Mouse (Mus musculus) limb, embryonic 11.5 days (tissue): ENCODE measurements around the gene Rad54l2. TPM values are rescaled to one million over a fixed set of nuclear protein-coding genes. Genes with fewer than 3 reads are reported as not detected.

Experiments
- ATAC-seq: fragments of 200-750 bp; cut with Nextera tagmentation; 2 replicates; pipeline ENCODE4 v1.8.0; 2017; ENCODE audit warnings: low read depth; ENCODE audit not compliant: insufficient number of reproducible peaks, low FRiP score, low TSS enrichment
- DNase-seq: peaks from one replicate; pipeline ENCODE4 v3.0.0-alpha.2; 2015; ENCODE audit warnings: low spot score
- H3K27ac ChIP-seq: fragments of 300-500 bp; sonication (generic); replicated peaks from 2 replicates; pipeline ENCODE4 v1.5.1; 2014; ENCODE audit warnings: low read depth, mild to moderate bottlenecking, low read length
- H3K27me3 ChIP-seq: fragments of 300-500 bp; sonication (generic); 2 replicates; pipeline ENCODE4 v1.6.1; 2014; ENCODE audit warnings: mild to moderate bottlenecking, low read length, mixed read lengths; ENCODE audit not compliant: control insufficient read depth, insufficient read depth
- H3K36me3 ChIP-seq: fragments of 300-500 bp; sonication (generic); 2 replicates; pipeline ENCODE4 v1.6.1; 2014; ENCODE audit warnings: mild to moderate bottlenecking, low read length, moderate library complexity, mixed read lengths; ENCODE audit not compliant: control insufficient read depth, insufficient read depth
- H3K4me1 ChIP-seq: fragments of 300-500 bp; sonication (generic); 2 replicates; pipeline ENCODE4 v1.6.1; 2014; ENCODE audit warnings: low read length, mixed read lengths; ENCODE audit not compliant: control insufficient read depth, insufficient read depth
- H3K4me2 ChIP-seq: fragments of 300-500 bp; sonication (generic); 2 replicates; pipeline ENCODE4 v1.6.1; 2014; ENCODE audit warnings: low read depth, mild to moderate bottlenecking, moderate library complexity; ENCODE audit not compliant: severe bottlenecking
- H3K4me3 ChIP-seq: fragments of 300-500 bp; sonication (generic); 2 replicates; pipeline ENCODE4 v1.5.1; 2014; ENCODE audit warnings: low read depth, low read length
- H3K9ac ChIP-seq: fragments of 300-500 bp; sonication (generic); 2 replicates; pipeline ENCODE4 v1.6.1; 2014; ENCODE audit warnings: mild to moderate bottlenecking, low read length
- H3K9me3 ChIP-seq: fragments of 300-500 bp; sonication (generic); 2 replicates; pipeline ENCODE4 v1.6.1; 2016; ENCODE audit warnings: low read length; ENCODE audit not compliant: control insufficient read depth
- WGBS: fragments of 180-500 bp; shearing (Covaris S2); extraction: QIAGEN DNeasy Blood & Tissue Kit; methylation state at CpG from one replicate; pipeline ENCODE4 v1.1.7; 2014; 5-methylcytosine and 5-hydroxymethylcytosine counted together
- polyA plus RNA-seq: library from polyadenylated mRNA; unstranded; fragments of >200 nt; fragmentation: Nextera tagmentation; extraction: Ambion mirVana; gene quantifications from 2 replicates; pipeline ENCODE4 v1.2.1, GENCODE M21; 2014

Gene Rad54l2
- polyA plus RNA-seq, 1 experiment from 2014 or later = 7.5 TPM

GRCm38 (mm10) chr9:106643128-106643527, 145.9 kb downstream of the Rad54l2 start:
- Histone ChIP-seq H3K9me3 (no peaks in the 10 kb centered on the region), H3K36me3 (no peaks in the 10 kb centered on the region), H3K4me2 (no peak overlapping the region), H3K27ac (no peak overlapping the region), H3K4me1 (no peaks in the 10 kb centered on the region), H3K27me3 (peaks cover 4% of the 10 kb centered on the region; the same call in 1 of the 2 replicates), H3K4me3 (no peak overlapping the region), H3K9ac (no peak overlapping the region)
- no peak for ATAC-seq
- DNase-seq = peak; percentile 88
- 36% methylated on average over 7 of the region's 7 CpGs for WGBS

DNA sequence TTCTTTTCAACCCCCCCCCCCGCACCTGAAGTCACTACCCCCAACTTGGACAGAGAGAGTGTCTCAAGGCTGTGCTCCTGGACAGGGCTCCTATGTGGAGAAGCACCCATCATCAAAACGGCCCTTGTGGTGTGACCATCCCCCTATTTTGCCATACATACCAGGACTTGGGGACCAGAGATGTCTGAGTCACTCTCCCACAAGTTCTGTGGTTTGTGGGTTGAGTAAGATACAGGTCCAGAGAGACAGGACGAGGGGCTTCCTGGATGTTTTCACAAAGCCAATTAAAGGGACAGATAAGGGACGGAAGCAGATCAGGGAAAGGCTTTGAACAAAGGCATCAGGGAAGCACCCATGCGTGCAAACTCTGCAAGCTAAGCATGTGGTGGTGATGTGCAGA, 147.6 kb downstream of the Rad54l2 start:
- no peak overlapping the region for H3K9ac ChIP-seq
- no peak overlapping the region for H3K27ac ChIP-seq
- ATAC-seq (no peak), DNase-seq (no peak)
- 71% methylated on average over 5 of the region's 5 CpGs for WGBS
- no peaks in the 10 kb centered on the region for H3K4me1 ChIP-seq
- no peaks in the 10 kb centered on the region for H3K27me3 ChIP-seq
- H3K36me3 ChIP-seq = no peaks in the 10 kb centered on the region
- H3K4me2 ChIP-seq = no peak overlapping the region
- H3K4me3 ChIP-seq = no peak overlapping the region
- no peaks in the 10 kb centered on the region for H3K9me3 ChIP-seq

DNA sequence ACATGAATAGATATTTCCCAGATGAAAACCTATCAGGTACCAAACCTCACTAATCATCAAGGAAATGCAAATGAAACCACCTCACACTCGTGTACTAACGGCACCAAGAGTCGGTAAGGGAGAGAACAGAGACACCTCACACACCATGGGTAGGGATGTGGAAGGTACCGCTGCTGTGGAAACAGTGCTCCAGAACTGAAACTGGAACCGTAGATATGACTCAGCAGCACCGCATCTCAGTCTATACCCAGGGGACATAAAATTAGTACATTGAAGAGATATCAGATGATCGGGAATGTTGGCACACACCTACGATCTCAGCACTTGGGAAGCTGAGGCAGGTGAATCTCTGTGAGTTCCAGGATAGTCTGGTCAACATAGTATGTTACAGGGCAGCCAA, 150.8 kb downstream of the Rad54l2 start:
- ATAC-seq = no peak

More for the DNA sequence above, 150.8 kb downstream of the Rad54l2 start:
- H3K27me3 ChIP-seq = no peaks in the 10 kb centered on the region
- H3K9ac ChIP-seq = no peak overlapping the region
- no peak overlapping the region for H3K4me2 ChIP-seq
- no peak for DNase-seq
- H3K36me3 ChIP-seq = no peaks in the 10 kb centered on the region
- no peak overlapping the region for H3K4me3 ChIP-seq
- WGBS = 92% methylated on average over 8 of the region's 8 CpGs
- H3K27ac ChIP-seq = no peak overlapping the region
- H3K9me3 ChIP-seq = no peaks in the 10 kb centered on the region
- H3K4me1 ChIP-seq = no peaks in the 10 kb centered on the region

Other genes starting within 250 kb of the Rad54l2 start
- not detected in 2 replicates for gene Iqcf3, start 227.6 kb downstream of the Rad54l2 start, polyA plus RNA-seq
- gene Iqcf4, start 218.2 kb downstream of the Rad54l2 start, polyA plus RNA-seq = not detected in 2 replicates
- not detected in 2 replicates for gene Iqcf6, start 162.6 kb downstream of the Rad54l2 start, polyA plus RNA-seq
- gene Grm2, start 133.1 kb downstream of the Rad54l2 start, polyA plus RNA-seq = 0.09 and 0.11 TPM in 2 replicates
- 34.9 and 37.9 TPM in 2 replicates for gene Tex264, start 103.3 kb downstream of the Rad54l2 start, polyA plus RNA-seq
- gene Dcaf1, start 32.7 kb upstream of the Rad54l2 start, polyA plus RNA-seq = 32.9 and 33.6 TPM in 2 replicates
- gene Rbm15b, start 98.2 kb upstream of the Rad54l2 start, polyA plus RNA-seq = 23.1 and 26.6 TPM in 2 replicates
- gene Manf, start 102.8 kb upstream of the Rad54l2 start, polyA plus RNA-seq = 316 and 331 TPM in 2 replicates